Mouse (Mus musculus) kidney, postnatal 36 days (tissue): Measurements from ENCODE around the gene Syt15.
"Not testable (repeated sequence)": the region's sequence is repeated elsewhere in the genome, so short reads cannot be mapped to it uniquely, and the experiment has no call there.

Experiments used
- DNase-seq, 2 experiments: peaks; one replicate each; pipeline ENCODE4 v3.0.0; 2021 to 2022; ENCODE audit warnings: mixed read lengths in 2 of 2

Gene Syt15

DNA sequence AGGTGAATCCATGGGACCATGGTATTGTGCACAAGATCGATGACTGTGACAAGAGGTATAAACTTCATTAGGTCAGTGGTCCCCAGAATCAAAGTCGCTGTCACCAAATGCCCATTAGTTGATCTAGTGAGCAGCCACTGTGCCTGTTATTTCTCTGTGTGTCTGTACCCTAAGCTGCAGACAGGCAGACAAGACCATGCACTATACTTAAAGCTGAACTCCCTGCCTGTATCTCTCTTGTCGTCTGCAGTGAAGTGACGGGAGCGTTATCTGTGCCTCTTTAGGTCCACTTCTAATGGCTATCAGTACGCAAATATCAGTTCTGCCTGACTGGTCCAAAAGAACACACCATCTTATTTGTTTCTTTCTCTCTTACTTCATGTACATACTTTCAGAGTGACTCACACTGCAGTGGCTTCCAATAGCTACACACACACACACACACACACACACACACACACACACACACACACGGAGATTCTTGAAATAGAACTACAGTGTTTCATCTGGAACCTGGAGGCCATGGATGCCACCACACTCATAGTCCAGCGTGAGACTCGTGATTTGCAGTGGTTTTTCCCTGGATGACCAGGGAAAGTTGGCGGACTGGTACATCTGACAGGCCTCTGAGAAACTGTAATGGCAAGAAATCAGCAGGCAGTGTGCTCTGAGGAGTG lies 9.6 kb downstream of the Syt15 start:
- no peak for DNase-seq

DNA sequence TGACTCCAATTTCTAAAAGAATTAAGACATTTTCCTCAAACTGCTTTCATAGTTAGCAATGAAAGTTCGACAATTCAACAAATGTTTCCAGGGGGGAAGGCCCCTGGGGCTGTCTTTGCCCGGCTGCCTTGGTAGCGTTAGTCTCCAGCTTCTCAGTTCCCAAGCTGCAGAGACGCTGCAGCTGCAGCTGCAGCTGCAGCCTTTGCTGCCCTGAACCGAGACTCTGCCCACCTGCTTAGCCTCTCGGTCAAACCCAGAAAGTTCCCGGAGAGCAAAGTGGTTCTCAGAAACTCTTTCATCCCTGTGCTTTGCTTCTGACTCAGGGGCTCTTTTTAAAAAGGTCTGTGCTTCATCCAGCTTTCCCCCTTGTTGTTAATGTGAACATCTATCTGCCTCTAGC lies 12.9 kb downstream of the Syt15 start:
- no peak for DNase-seq

DNA sequence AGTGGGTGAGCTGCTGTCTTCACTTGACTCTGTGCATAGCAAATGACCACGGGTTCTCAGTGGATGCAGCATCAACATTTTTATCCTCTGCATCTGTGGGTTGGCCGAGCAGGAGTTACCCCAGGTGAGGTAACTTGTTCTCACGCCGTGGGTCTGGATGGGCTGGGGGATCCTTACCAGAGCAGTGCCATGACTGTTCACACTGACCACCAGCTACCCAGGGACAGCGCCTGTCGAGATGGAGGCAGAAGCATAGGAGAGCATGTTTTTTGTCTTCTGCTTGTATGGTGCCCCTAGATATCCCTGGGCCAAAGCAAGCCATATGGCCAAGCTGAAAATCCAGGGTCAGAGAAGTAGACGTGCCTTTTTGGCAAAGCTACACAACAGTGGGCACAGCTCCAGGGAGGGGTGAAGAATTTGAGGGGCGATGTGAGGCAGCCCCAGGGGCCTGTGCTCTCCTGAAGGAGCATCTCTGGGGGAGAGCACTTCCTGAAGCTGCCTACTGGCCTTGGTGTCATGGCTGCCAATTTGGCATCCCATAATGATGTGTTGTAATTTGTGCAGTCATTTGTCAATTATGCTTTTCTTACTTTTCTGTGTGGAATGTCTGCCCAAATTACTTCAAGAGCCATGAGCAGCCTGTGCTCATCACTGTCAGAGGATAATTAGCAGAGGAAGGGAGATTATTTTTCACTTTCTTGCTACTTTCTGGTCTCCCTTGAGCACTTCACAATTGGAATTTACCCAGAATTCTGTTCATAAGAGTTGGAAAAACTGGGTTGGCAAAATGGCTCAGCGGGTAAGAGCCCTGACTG lies 13.7 kb downstream of the Syt15 start:
- DNase-seq: no peak

DNA sequence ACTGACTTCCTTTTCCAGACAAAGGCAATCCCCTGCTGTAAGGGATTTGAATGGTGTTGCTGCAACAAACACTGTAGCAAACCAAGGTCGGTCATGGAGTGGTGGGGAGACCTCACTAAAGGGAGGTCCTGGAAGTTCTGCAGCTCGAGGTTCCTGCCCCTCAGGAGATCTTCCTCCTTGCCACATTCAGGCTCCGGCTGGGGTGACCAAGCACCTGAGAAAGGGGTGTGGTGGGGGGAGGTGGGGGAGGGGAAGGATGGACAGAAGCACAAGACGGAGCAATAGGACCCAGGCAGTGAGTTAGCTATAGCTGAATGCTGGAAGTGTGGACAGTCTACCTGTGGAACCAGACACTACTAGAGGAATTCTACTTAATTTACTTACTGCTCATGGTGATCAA lies 14.5 kb downstream of the Syt15 start:
- DNase-seq: no peak

DNA sequence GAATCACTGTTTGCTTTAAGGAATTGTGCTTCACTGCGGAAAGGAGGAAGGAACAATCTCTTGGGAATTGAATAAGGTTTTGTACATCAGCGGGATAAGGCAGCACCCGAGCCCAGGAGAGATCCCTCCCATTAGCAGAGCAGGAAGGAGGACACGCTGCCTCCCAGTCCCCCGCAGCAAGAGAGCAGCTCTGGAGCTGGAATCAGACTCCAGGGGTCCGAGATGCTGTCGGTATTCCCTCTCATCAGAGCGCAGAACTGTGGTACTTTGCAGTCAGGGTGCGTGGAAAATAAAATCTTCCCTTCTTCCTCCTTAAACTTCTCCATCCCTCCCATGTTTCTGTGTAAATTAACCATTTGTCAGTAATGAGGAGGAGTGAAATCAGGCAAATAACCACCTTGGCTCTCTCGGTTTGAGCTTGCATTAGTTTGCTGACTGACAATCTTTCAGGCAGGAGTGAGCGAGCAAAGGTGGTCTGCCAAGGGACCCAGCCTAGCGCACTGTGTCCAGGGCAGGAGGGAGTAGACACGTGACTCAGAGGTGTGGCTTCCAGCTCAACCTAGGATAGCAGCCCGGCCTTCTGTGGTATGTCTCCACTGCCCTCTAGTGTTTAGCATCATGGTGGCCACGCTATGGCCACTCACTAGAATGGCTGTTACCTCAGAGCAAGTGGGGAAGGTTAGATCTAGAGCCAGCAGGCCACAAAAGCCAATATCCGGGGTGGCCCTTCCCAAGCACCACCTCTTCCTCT lies 15.4 kb downstream of the Syt15 start:
- DNase-seq: peak; percentile 82 to 87

DNA sequence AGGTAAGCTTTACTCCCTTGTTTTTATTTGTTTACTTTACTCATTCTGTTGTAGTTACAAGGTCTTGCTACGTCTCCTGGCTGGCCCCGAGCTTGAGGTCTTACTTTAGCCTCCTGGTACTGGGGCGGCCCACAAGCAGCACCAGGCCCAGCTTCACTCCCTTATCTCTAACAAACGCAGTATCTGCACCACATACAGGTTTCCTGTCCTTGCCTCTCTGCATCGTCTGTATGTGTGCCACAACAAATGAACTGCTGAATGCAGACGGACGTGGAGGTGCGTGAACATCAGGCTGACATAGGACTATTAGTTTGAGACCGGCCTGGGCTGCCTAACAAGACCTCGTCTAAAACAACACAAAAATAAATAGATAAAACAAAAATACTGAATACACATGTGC lies 20.9 kb downstream of the Syt15 start:
- no peak for DNase-seq

DNA sequence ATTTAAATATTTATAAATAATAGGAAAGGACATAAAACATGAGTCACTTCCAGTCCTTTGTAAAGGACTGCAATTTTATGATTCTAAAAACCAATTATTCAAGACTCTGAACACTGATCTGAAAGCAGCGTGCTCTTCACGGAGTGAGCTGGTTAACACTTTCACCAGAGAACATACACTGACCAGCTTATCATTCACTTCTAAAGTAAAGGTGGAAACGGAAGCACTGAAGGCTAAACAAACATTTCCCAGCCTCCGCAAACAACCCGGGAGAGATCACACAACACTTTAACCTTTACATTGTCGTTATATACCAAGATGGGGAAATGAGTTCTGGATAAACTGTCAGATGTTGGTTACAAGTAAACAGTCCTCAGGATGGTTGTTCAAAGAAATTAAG lies 21.3 kb downstream of the Syt15 start:
- DNase-seq: no peak

DNA sequence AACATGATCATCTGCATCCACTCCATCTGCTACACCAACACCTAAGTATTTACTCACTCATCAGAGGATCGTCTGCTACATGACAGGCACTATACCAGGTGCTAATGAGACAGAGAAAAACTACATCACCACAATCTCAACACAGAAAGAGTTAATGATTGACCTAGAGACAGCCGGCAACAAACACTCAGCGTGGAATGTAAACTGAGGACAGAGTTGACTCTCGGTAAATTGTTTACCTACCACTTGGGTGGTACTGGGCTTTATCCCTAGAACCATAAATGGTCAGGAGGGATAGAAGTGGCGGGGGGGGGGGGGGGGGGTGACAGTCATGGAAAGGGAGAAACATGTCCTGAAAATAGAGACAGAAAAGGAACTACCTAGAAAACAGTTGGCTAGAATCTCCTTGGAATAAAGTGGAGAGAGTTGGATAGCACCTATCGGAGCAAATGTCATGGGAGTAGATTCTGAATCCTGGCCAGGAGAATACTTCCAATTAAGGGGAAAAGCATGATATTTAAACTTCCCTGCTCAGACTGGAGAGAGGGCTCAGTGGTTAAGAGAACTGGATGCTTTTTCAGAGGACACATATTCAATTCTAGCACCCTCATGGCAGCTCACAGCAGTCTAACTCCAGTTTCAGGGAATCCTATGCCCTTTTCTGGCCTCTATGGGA lies 33.2 kb downstream of the Syt15 start:
- DNase-seq: no peak

DNA sequence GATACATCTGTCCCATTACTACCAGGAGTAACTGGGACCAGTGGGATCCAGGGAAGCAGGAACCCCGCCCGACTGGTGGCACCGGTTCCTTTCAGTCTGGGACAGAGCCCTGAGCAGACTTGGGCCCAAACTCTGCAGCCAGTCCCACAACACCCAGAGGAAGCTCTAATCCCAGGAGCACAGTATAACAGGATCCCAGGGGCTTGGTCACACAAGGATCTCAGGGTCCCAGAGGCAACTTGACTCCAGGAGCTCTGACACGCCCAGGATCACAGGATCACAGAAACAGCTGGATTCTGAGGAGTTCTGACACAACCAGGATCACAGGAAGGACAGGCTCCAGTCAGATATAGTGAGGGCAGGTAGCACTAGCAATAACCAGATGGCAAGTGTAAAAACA lies 33.9 kb downstream of the Syt15 start:
- DNase-seq: no peak

DNA sequence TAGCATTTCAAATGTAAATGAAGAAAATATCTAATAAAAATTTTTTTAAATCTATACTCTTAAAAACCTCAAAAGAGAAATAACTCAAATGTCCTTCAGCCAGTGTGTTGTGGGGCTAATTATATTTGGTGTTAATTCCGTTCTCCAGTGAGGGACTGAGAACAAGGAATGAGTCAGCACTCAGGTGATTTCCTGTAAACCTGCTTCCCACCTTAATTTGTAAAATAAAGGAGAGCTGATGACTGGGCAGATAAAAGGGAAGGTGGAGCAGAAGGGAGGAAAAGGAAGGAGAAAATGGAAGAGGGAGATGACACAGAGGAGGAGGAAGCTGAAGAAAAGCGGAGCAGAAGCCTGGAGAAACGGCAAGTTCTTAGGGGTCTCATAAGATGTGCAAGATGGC lies 39.1 kb downstream of the Syt15 start:
- DNase-seq: not testable (repeated sequence)

DNA sequence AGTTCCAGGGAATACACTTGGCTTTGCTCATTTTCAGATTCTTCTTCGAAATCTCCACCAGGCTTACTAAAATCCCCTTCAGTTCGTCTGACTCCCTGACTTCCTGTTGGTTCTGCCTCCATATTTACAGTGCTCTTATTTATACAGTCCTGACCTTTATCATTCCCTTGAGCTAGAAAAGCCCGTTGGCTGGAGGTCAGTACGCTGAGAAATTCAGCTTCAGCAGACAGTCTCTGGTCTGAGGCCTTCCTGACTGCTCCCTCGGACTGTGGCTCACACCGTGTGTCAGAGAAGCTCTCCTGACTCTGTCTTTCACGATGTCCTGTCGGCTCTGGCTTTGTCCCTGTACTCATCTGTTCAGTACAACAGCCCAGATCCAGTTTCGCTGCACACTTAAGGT lies 48.7 kb downstream of the Syt15 start:
- DNase-seq: peak; percentile 11 to 24

DNA sequence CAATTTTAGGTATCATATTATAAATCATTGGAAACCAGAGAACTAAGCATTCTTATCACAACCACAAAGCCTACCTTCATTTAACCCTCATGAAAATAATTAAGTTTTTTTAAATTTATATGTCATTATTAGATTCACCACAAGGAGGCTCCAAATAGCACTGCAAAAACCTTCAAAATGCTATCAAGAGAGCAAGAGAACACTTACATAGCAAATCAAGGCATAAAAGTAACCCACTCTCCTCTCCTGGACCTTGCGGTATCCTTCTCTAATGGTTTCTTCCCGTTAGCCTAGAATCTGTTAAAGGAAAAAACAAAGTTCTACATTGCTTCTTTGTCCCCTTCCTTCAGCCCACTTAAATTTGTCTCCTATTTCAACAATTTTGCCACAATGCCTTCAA lies 53.9 kb downstream of the Syt15 start:
- no peak for DNase-seq

DNA sequence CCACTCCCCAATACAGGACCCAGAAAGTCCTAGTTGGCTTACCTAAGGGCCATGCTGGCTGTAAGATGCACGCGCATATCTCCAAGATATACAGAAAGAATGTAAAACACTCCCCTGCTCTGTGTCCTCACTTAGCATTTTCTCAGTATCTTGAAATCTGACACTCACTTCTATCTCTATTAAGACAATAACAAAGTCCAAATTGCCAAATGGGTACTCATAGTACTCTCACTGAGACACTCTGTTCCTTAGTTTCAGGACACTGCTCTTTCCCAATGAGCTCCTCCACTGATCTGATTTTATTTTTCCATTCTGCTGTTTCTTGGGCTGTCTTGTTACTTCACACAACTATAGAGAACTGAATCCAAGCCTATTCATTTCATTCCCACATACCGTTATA lies 54.7 kb downstream of the Syt15 start:
- peak in 1 of 2 experiments; percentile 59 for DNase-seq

DNA sequence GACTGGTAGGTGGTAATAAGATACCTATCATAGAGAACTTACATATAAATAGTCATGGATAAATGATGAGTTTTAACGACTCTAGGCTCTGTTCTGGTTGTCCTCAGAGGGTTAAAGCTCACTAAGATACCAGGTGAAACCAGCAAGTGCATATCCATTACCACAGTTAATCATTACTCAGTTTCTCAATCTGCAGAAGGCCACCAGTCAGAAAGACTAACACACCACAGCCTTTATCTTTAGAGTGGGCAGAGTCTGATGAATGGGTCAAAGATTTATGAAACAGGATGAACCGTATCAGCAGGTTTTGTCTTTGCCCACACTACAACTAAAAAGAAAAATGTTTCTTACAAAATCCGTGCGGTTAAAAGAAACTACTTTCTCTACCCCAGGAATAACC lies 55.8 kb downstream of the Syt15 start:
- DNase-seq: peak in 1 of 2 experiments; percentile 67

DNA sequence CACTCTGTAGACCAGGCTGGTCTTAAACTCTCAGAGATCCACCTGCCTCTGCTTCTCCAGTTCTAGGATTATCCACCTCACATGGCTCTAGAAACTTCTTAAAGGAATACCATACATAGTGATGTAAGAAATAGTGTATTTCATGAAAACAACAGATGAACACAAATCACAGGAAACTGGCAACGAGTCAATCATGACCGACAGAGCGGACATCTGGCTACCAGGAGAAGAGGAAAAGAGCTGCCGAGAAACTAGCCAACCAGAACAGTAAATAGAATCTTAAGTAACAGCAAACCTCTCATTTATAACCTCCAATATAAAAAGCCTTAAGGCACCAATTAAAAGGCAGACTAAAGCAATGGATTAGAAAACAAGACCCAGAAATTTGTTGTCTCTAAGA lies 60.3 kb downstream of the Syt15 start:
- DNase-seq: peak; percentile 53 to 61
